Mouse (Mus musculus) kidney, adult 2 months (tissue): Measurements from ENCODE around the gene Haghl. TPM values are rescaled to one million over a fixed set of nuclear protein-coding genes. Genes with fewer than 3 reads are reported as not detected.

ENCODE experiments used
- DNase-seq: peaks from one replicate; pipeline ENCODE4 v3.0.0; 2021
- H3K27ac ChIP-seq: fragments of 200-500 bp; 2 replicates; pipeline ENCODE4 v1.5.1; 2012; ENCODE audit warnings: low read depth, low read length, control low read depth, inconsistent platforms; ENCODE audit not compliant: insufficient read depth
- H3K27me3 ChIP-seq: fragments of 200-500 bp; replicated peaks from 2 replicates; pipeline ENCODE4 v1.6.1; 2012; ENCODE audit warnings: mild to moderate bottlenecking, moderate library complexity, low read length, inconsistent platforms; ENCODE audit not compliant: control insufficient read depth, insufficient read depth
- H3K36me3 ChIP-seq: fragments of 200-500 bp; 2 replicates; pipeline ENCODE4 v1.6.1; 2012; ENCODE audit warnings: mild to moderate bottlenecking, moderate library complexity, low read length, inconsistent platforms; ENCODE audit not compliant: control insufficient read depth, insufficient read depth
- H3K4me1 ChIP-seq: fragments of 200-500 bp; 2 replicates; pipeline ENCODE4 v1.6.1; 2011; ENCODE audit warnings: low read length; ENCODE audit not compliant: control insufficient read depth, insufficient read depth
- H3K4me3 ChIP-seq: fragments of 200-500 bp; 2 replicates; pipeline ENCODE4 v1.5.1; 2011; ENCODE audit warnings: mild to moderate bottlenecking, low read depth, low read length, control low read depth; ENCODE audit not compliant: insufficient read depth
- CTCF ChIP-seq: fragments of 200-500 bp; conservative IDR thresholded peaks from 2 replicates; pipeline ENCODE4 v1.5.1; 2011; ENCODE audit warnings: low read depth, mild to moderate bottlenecking, control low read depth, low read length, moderate library complexity, mixed read lengths; ENCODE audit not compliant: insufficient read depth, insufficient read length
- POLR2A ChIP-seq: fragments of 200-500 bp; IDR thresholded peaks from one replicate; pipeline ENCODE4 v1.6.1; 2011; ENCODE audit warnings: low read depth, low read length, control low read depth
- WGBS: fragments of 180-500 bp; shearing (Covaris S2); methylation state at CpG from one replicate; pipeline ENCODE4 v1.1.7; 2018; 5-methylcytosine and 5-hydroxymethylcytosine counted together
- polyA plus RNA-seq: library from polyadenylated mRNA; depleted of rRNA; stranded (reverse); fragments of >200 nt; gene quantifications from 2 replicates; pipeline ENCODE4 v1.2.3, GENCODE M21; 2012

The Haghl gene
- polyA plus RNA-seq, 1 experiment = 58.9 TPM

GRCm38 (mm10) chr17:25806507-25806906 is 21.0 kb upstream of the Haghl start:
- H3K27ac ChIP-seq = no peak overlapping the region
- H3K27me3 ChIP-seq = no peaks in the 10 kb centered on the region
- H3K36me3 ChIP-seq = no peaks in the 10 kb centered on the region
- H3K4me3 ChIP-seq = no peak overlapping the region
- TF ChIP-seq POLR2A = no peak
- TF ChIP-seq CTCF = no peak
- H3K4me1 ChIP-seq = 0 out of 2 replicates have a peak, but pooled peaks cover 3% of the 10 kb centered on the region
- WGBS = 73% methylated on average over 4 of the region's 4 CpGs
- no peak for DNase-seq

GRCm38 (mm10) chr17:25802825-25803517 is 17.5 kb upstream of the Haghl start:
- Histone ChIP-seq H3K4me3 (no peak overlapping the region), H3K36me3 (no peaks in the 10 kb centered on the region), H3K27me3 (no peaks in the 10 kb centered on the region), H3K27ac (no peak overlapping the region), H3K4me1 (no peaks in the 10 kb centered on the region)
- DNase-seq = no peak
- TF ChIP-seq CTCF = no peak
- TF ChIP-seq POLR2A = no peak
- WGBS = 9% methylated on average over 10 of the region's 10 CpGs

DNA sequence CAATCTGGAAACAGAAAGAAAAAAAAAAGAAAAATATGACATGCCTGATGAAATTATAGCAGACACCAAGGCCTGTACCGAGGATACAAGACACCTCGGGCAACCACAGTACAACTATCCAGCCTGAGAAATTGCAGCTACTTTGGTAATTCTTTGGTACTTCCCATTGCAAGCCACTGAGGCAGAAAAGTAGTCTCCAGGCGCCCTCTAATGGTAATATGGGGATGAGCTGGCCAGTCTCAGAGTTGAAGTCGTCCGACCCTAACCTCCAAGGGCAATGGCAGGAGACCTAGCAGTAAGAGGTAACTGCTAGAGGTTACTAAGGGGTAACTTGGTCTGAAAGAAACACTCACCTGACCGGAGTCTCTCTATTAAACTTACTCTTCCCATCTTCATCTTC is 15.6 kb upstream of the Haghl start:
- peak; percentile 85 for DNase-seq
- H3K4me1 ChIP-seq = peaks cover 5% of the 10 kb centered on the region; the same call in 1 of the 2 replicates
- TF ChIP-seq POLR2A = no peak
- peak; percentile 93 for TF ChIP-seq CTCF
- H3K27me3 ChIP-seq = no peaks in the 10 kb centered on the region
- H3K27ac ChIP-seq = no peak overlapping the region
- no peak overlapping the region for H3K4me3 ChIP-seq
- 6% methylated on average over 6 of the region's 6 CpGs for WGBS
- H3K36me3 ChIP-seq = no peaks in the 10 kb centered on the region

DNA sequence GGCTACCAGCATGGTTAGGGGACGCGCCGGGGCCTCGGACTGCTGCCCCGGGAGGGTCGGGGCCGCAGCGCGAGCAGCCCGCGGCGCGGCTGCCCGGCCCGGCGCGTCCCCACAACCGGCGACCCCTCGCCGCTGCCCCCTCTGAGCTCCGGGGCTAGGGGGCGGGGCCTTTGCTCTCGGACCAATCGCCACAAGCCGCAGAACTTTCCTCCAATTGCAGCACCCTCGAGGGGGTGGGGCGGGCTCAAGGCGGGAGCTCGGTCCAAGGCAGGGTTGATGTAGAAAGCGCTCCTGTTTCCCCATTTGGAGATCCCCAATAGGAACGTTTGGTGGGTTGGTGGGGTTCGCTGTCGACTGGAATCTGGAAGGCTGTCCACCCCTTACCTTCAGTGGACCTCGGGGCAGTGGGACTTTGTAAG is 11.5 kb upstream of the Haghl start, which contains the start of gene Metrn:
Metrn (minus strand) TSS at position 186 of the 419 bp plus-strand sequence.
- peak; percentile 93 for DNase-seq
- TF ChIP-seq POLR2A = no peak
- Histone ChIP-seq H3K27ac (peak within 1 kb of the TSS; percentile 46), H3K4me1 (peaks cover 9% of the 10 kb centered on the region; the same call in 1 of the 2 replicates), H3K4me3 (peak within 1 kb of the TSS; percentile 79), H3K36me3 (no peaks in the 10 kb centered on the region), H3K27me3 (no peaks in the 10 kb centered on the region)
- under 1% methylated on average over 35 of the region's 35 CpGs for WGBS

GRCm38 (mm10) chr17:25796211-25796771 is 10.8 kb upstream of the Haghl start:
- TF ChIP-seq CTCF = no peak
- no peak for TF ChIP-seq POLR2A
- Histone ChIP-seq H3K27me3 (no peaks in the 10 kb centered on the region), H3K4me3 (peak overlapping the region; percentile 79), H3K36me3 (no peaks in the 10 kb centered on the region), H3K4me1 (peaks cover 9% of the 10 kb centered on the region; the same call in 1 of the 2 replicates), H3K27ac (peak overlapping the region; percentile 46)
- 5% methylated on average over 37 of the region's 37 CpGs for WGBS
- peak; percentile 61 for DNase-seq

GRCm38 (mm10) chr17:25795609-25796092 is 10.2 kb upstream of the Haghl start, which contains the start of gene AC134908.4:
TSS of gene AC134908.4 (minus strand) at chr17:25795659.
- no peaks in the 10 kb centered on the region for H3K27me3 ChIP-seq
- no peaks in the 10 kb centered on the region for H3K36me3 ChIP-seq
- peak; percentile 83 for DNase-seq
- WGBS = 34% methylated on average over 6 of the region's 6 CpGs
- H3K4me1 ChIP-seq = peaks cover 9% of the 10 kb centered on the region; the same call in 1 of the 2 replicates
- peak within 1 kb of the TSS; percentile 79 for H3K4me3 ChIP-seq
- no peak for TF ChIP-seq CTCF
- TF ChIP-seq POLR2A = no peak
- H3K27ac ChIP-seq = peak within 1 kb of the TSS; percentile 46

GRCm38 (mm10) chr17:25794998-25795397 is 9.5 kb upstream of the Haghl start:
- WGBS = 85% methylated on average over 17 of the region's 17 CpGs
- Histone ChIP-seq H3K4me1 (peaks cover 9% of the 10 kb centered on the region; the same call in 1 of the 2 replicates), H3K27me3 (no peaks in the 10 kb centered on the region), H3K4me3 (no peak overlapping the region), H3K36me3 (no peaks in the 10 kb centered on the region), H3K27ac (no peak overlapping the region)
- DNase-seq = no peak
- no peak for TF ChIP-seq CTCF
- no peak for TF ChIP-seq POLR2A
